Mouse (Mus musculus): ENCODE data around the gene Use1.

DNA sequence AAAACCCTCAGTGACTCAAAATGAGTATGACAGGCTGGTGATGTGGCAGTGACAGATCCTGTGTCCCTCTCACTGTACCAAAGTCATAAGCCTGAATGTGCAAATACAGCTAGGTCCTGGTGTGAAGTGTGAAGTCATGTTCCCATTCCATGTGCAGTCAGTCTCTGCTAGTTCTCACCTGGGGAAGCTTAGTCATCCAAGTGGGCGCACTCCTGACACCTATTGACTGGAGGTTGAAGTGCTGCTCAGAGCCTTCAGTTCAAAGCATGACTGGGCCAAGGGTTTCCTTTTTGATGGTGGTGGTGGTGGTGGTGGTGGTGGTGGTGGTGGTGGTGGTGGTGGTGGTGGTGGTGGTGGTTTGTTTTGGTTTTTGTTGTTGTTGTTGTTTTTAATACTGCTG is 41.8 kb upstream of the Use1 start:
- no peak for TF ChIP-seq POLR2A (IDR thresholded peaks at IDR 0.05; ENCODE audit: low read depth, low read length)
- TF ChIP-seq CTCF (conservative IDR thresholded peaks at IDR 0.05; ENCODE audit: insufficient read depth, insufficient read length, low read depth, low read length): peak; percentile 82

Measured in kidney, adult 2 months (tissue).